Mouse (Mus musculus): Measurements from ENCODE around the gene Kri1. TPM values are rescaled to one million over a fixed set of nuclear protein-coding genes. Genes with fewer than 3 reads are reported as not detected.

The Kri1 gene
- total RNA-seq, 1 experiment, result 81.6 TPM

DNA sequence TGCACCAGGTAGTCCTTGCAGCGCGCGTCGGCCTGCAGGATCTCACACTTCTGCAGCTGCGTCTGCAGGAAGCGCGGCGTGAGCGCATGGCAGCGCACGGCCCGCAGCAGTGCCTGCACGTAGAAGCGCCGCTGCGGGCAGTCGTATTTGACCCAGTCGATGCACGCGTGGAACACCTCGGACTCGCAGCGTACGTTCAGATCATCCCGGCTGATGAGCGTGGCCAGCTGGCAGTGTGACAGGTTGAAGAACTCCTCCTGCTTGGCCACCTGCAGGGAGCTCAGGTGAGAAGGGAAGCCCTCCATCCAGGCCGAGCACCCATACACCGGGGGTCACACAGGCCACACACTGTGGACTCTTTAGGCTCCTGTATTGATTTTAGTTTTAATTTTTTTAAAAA, 54.0 kb downstream of the Kri1 start:
- Histone ChIP-seq H3K9me3 (ENCODE audit: control insufficient read depth, insufficient read depth, low read depth, low read length) (no peaks in the 10 kb centered on the region), H3K4me3 (ENCODE audit: insufficient read depth in 1 of 2, low read depth in 1 of 2, low read length in 2 of 2, poor library complexity in 1 of 2, severe bottlenecking in 1 of 2) (peak overlapping the region; percentile 57 to 68), H3K9ac (ENCODE audit: insufficient read depth, low read depth, low read length, poor library complexity, severe bottlenecking) (peak overlapping the region; percentile 57), H3K36me3 (ENCODE audit: control insufficient read depth, insufficient read depth, low read length, poor library complexity, severe bottlenecking) (peaks cover 19% of the 10 kb centered on the region; the same call in 1 of the 2 replicates), H3K4me1 (ENCODE audit: control insufficient read depth in 2 of 2, insufficient read depth in 2 of 2, low read length in 2 of 2, poor library complexity in 1 of 2) (peaks cover 7 to 33% of the 10 kb centered on the region in 2 experiments), H3K27ac (ENCODE audit: insufficient read depth, low read depth, low read length, poor library complexity, severe bottlenecking) (no peak overlapping the region)
- in situ Hi-C loops (cut with MboI; ENCODE audit: low sequenced_read_pairs in 2 of 2, unreplicated experiment in 2 of 2), result no loop called here
- no peak for DNase-seq (ENCODE audit: low read depth, low spot score)
- TF ChIP-seq ZC3H11A (IDR thresholded peaks at IDR 0.05; ENCODE audit: borderline replicate concordance, low read depth, low read length), result no peak
- no peak for TF ChIP-seq CHD2 (IDR thresholded peaks at IDR 0.05; ENCODE audit: low read depth, low read length)
- no peak for TF ChIP-seq ZNF384 (IDR thresholded peaks at IDR 0.05; ENCODE audit: low read depth, low read length)
- no peak for TF ChIP-seq HCFC1 (IDR thresholded peaks at IDR 0.05; ENCODE audit: borderline replicate concordance, insufficient read depth, low read length)
- no peak for TF ChIP-seq MAFK (IDR thresholded peaks at IDR 0.05; ENCODE audit: insufficient read depth, low read depth, low read length)

DNA sequence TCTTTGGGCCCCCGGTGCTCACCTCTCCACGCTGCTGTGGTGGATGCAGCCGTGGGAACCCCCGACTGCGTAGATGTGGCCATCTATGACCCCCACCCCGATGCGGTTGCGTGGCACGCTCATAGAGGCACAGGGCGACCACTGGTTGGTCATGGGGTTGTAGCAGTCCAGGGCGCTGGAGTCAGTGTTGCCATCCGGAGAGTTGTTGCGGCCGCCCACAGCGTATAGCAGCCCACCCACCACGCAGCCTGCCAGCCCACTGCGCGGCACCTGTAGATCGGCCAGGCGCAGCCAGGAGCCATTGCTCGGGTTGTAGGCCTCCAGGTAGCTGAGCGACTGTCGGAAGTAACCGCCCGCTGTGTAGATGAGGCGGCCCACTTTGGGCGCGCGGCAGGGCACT, 54.4 kb downstream of the Kri1 start:
- Histone ChIP-seq H3K9me3 (ENCODE audit: control insufficient read depth, insufficient read depth, low read depth, low read length) (no peaks in the 10 kb centered on the region), H3K36me3 (ENCODE audit: control insufficient read depth, insufficient read depth, low read length, poor library complexity, severe bottlenecking) (peaks cover 19% of the 10 kb centered on the region; the same call in 1 of the 2 replicates)

DNA sequence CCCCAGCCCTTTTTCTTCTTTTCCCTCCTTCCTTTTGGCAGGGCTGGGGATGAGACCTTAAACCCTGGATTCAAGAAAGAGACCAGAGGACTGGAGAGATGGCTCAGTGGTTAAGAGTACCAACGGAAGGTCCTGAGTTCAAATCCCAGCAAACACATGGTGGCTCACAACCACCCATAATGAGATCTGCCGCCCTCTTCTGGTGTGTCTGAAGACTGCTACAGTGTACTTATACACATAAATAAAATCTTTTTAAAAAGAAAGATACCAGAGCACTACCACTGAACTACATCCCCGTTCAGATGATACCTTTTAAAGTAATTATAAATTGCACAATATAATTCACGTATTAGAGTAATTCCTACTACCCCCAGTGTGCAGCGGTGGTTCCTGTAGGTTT, 54.9 kb downstream of the Kri1 start:
- H3K4me3 ChIP-seq (ENCODE audit: insufficient read depth in 1 of 2, low read depth in 1 of 2, low read length in 2 of 2, poor library complexity in 1 of 2, severe bottlenecking in 1 of 2), result 0 out of 4 replicates have a peak overlapping the region, but pooled peaks of 1 of the 2 experiments have one; percentile 57
- H3K9me3 ChIP-seq (ENCODE audit: control insufficient read depth, insufficient read depth, low read depth, low read length), result no peaks in the 10 kb centered on the region
- no peak for TF ChIP-seq MAFK (IDR thresholded peaks at IDR 0.05; ENCODE audit: insufficient read depth, low read depth, low read length)
- TF ChIP-seq ZC3H11A (IDR thresholded peaks at IDR 0.05; ENCODE audit: borderline replicate concordance, low read depth, low read length), result no peak
- no peak for TF ChIP-seq ZNF384 (IDR thresholded peaks at IDR 0.05; ENCODE audit: low read depth, low read length)
- TF ChIP-seq CHD2 (IDR thresholded peaks at IDR 0.05; ENCODE audit: low read depth, low read length), result no peak
- TF ChIP-seq HCFC1 (IDR thresholded peaks at IDR 0.05; ENCODE audit: borderline replicate concordance, insufficient read depth, low read length), result no peak
- no peak overlapping the region for H3K27ac ChIP-seq (ENCODE audit: insufficient read depth, low read depth, low read length, poor library complexity, severe bottlenecking)
- no peak for DNase-seq (ENCODE audit: low read depth, low spot score)
- no peak overlapping the region for H3K9ac ChIP-seq (ENCODE audit: insufficient read depth, low read depth, low read length, poor library complexity, severe bottlenecking)
- H3K36me3 ChIP-seq (ENCODE audit: control insufficient read depth, insufficient read depth, low read length, poor library complexity, severe bottlenecking), result peaks cover 19% of the 10 kb centered on the region; the same call in 1 of the 2 replicates
- in situ Hi-C loops (cut with MboI; ENCODE audit: low sequenced_read_pairs in 2 of 2, unreplicated experiment in 2 of 2), result no loop called here
- H3K4me1 ChIP-seq (ENCODE audit: control insufficient read depth in 2 of 2, insufficient read depth in 2 of 2, low read length in 2 of 2, poor library complexity in 1 of 2), result peaks cover 5 to 33% of the 10 kb centered on the region in 2 experiments

More for the DNA sequence above, 54.4 kb downstream of the Kri1 start:
- H3K9ac ChIP-seq (ENCODE audit: insufficient read depth, low read depth, low read length, poor library complexity, severe bottlenecking), result peak overlapping the region; percentile 57
- no peak for TF ChIP-seq ZNF384 (IDR thresholded peaks at IDR 0.05; ENCODE audit: low read depth, low read length)
- no peak for TF ChIP-seq ZC3H11A (IDR thresholded peaks at IDR 0.05; ENCODE audit: borderline replicate concordance, low read depth, low read length)
- no peak for TF ChIP-seq CHD2 (IDR thresholded peaks at IDR 0.05; ENCODE audit: low read depth, low read length)
- no peak for TF ChIP-seq HCFC1 (IDR thresholded peaks at IDR 0.05; ENCODE audit: borderline replicate concordance, insufficient read depth, low read length)
- no peak for TF ChIP-seq MAFK (IDR thresholded peaks at IDR 0.05; ENCODE audit: insufficient read depth, low read depth, low read length)
- no peak overlapping the region for H3K27ac ChIP-seq (ENCODE audit: insufficient read depth, low read depth, low read length, poor library complexity, severe bottlenecking)
- peaks cover 7 to 33% of the 10 kb centered on the region in 2 experiments for H3K4me1 ChIP-seq (ENCODE audit: control insufficient read depth in 2 of 2, insufficient read depth in 2 of 2, low read length in 2 of 2, poor library complexity in 1 of 2)
- in situ Hi-C loops (cut with MboI; ENCODE audit: low sequenced_read_pairs in 2 of 2, unreplicated experiment in 2 of 2), result no loop called here
- DNase-seq (ENCODE audit: low read depth, low spot score), result no peak
- peak overlapping the region; percentile 57 to 68 for H3K4me3 ChIP-seq (ENCODE audit: insufficient read depth in 1 of 2, low read depth in 1 of 2, low read length in 2 of 2, poor library complexity in 1 of 2, severe bottlenecking in 1 of 2)

DNA sequence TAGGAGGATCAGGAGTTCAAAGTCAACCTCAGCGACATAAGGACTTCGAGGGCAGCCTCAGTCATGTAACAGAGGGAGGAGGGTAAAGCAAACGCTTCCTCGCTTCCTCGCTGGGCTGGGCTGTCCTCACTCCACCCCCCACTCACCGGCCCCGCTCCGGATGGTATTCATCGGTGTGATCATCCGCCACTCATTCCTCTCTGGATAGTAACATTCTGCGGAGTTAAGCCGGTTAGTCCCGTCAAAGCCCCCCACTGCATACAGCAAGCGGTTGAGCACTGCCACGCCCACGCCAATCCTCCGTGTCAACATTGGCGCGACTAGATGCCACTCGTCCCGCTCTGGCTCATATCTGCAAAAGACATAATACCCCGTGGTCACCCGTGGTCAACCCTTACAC, 56.2 kb downstream of the Kri1 start:
- Histone ChIP-seq H3K4me1 (ENCODE audit: control insufficient read depth in 2 of 2, insufficient read depth in 2 of 2, low read length in 2 of 2, poor library complexity in 1 of 2) (peaks cover 3 to 29% of the 10 kb centered on the region in 2 experiments), H3K9ac (ENCODE audit: insufficient read depth, low read depth, low read length, poor library complexity, severe bottlenecking) (no peak overlapping the region), H3K9me3 (ENCODE audit: control insufficient read depth, insufficient read depth, low read depth, low read length) (no peaks in the 10 kb centered on the region), H3K36me3 (ENCODE audit: control insufficient read depth, insufficient read depth, low read length, poor library complexity, severe bottlenecking) (peaks cover 16% of the 10 kb centered on the region; the same call in 1 of the 2 replicates), H3K27ac (ENCODE audit: insufficient read depth, low read depth, low read length, poor library complexity, severe bottlenecking) (no peak overlapping the region), H3K4me3 (ENCODE audit: insufficient read depth in 1 of 2, low read depth in 1 of 2, low read length in 2 of 2, poor library complexity in 1 of 2, severe bottlenecking in 1 of 2) (no peak overlapping the region; a peak in 1 of 4 replicates)
- DNase-seq (ENCODE audit: low read depth, low spot score), result no peak
- TF ChIP-seq CHD2 (IDR thresholded peaks at IDR 0.05; ENCODE audit: low read depth, low read length) (no peak), ZC3H11A (IDR thresholded peaks at IDR 0.05; ENCODE audit: borderline replicate concordance, low read depth, low read length) (no peak), HCFC1 (IDR thresholded peaks at IDR 0.05; ENCODE audit: borderline replicate concordance, insufficient read depth, low read length) (no peak), ZNF384 (IDR thresholded peaks at IDR 0.05; ENCODE audit: low read depth, low read length) (no peak)
- in situ Hi-C loops (cut with MboI; ENCODE audit: low sequenced_read_pairs in 2 of 2, unreplicated experiment in 2 of 2), result no loop called here
